Mouse (Mus musculus): ENCODE measurements at regions not wholly inside any gene's neighbourhood (a gene's known extent, or its start where the extent isn't known, plus 50 kb on each side); places are given as distances from the start of the nearest gene placed in this dataset.

- H3K4me1 ChIP-seq (ENCODE audit: control insufficient read depth, insufficient read depth, insufficient read length) = no peaks in the 10 kb centered on the region
- TF ChIP-seq CTCF (IDR thresholded peaks at IDR 0.05; ENCODE audit: extremely low read depth, insufficient read depth, insufficient read length, insufficient replicate concordance) (no peak), POLR2A (IDR thresholded peaks at IDR 0.05; ENCODE audit: low read depth, low read length) (no peak)
- no peaks in the 10 kb centered on the region for H3K36me3 ChIP-seq (ENCODE audit: control insufficient read depth, insufficient read depth, low read length)
- no peak overlapping the region for H3K4me3 ChIP-seq (ENCODE audit: extremely low read depth, insufficient read depth, insufficient read length)
- WGBS = 89% methylated on average over 5 of the region's 5 CpGs
- no peak for DNase-seq (ENCODE audit: low read depth in 1 of 2, low spot score in 2 of 2)
- no peaks in the 10 kb centered on the region for H3K27me3 ChIP-seq (ENCODE audit: control insufficient read depth, insufficient read depth, low read length)
- no peak overlapping the region for H3K27ac ChIP-seq (ENCODE audit: insufficient read depth, low read length)
Measured at GRCm38 (mm10) chr3:118491871-118492270, 70.1 kb upstream of the Dpyd start.

GRCm38 (mm10) chr3:118494611-118495010 lies 67.3 kb upstream of the Dpyd start:
- TF ChIP-seq CTCF (IDR thresholded peaks at IDR 0.05; ENCODE audit: extremely low read depth, insufficient read depth, insufficient read length, insufficient replicate concordance) (no peak), POLR2A (IDR thresholded peaks at IDR 0.05; ENCODE audit: low read depth, low read length) (no peak)
- Histone ChIP-seq H3K4me3 (ENCODE audit: extremely low read depth, insufficient read depth, insufficient read length) (no peak overlapping the region), H3K27ac (ENCODE audit: insufficient read depth, low read length) (no peak overlapping the region), H3K27me3 (ENCODE audit: control insufficient read depth, insufficient read depth, low read length) (no peaks in the 10 kb centered on the region), H3K36me3 (ENCODE audit: control insufficient read depth, insufficient read depth, low read length) (no peaks in the 10 kb centered on the region), H3K4me1 (ENCODE audit: control insufficient read depth, insufficient read depth, insufficient read length) (no peaks in the 10 kb centered on the region)
- WGBS = 89% methylated on average over 1 of the region's 1 CpGs
- no peak for DNase-seq (ENCODE audit: low read depth in 1 of 2, low spot score in 2 of 2)

- TF ChIP-seq POLR2A (IDR thresholded peaks at IDR 0.05; ENCODE audit: low read depth, low read length) = no peak
- TF ChIP-seq CTCF (IDR thresholded peaks at IDR 0.05; ENCODE audit: extremely low read depth, insufficient read depth, insufficient read length, insufficient replicate concordance) = no peak
- Histone ChIP-seq H3K4me1 (ENCODE audit: control insufficient read depth, insufficient read depth, insufficient read length) (no peaks in the 10 kb centered on the region), H3K27me3 (ENCODE audit: control insufficient read depth, insufficient read depth, low read length) (no peaks in the 10 kb centered on the region), H3K36me3 (ENCODE audit: control insufficient read depth, insufficient read depth, low read length) (no peaks in the 10 kb centered on the region), H3K27ac (ENCODE audit: insufficient read depth, low read length) (no peak overlapping the region), H3K4me3 (ENCODE audit: extremely low read depth, insufficient read depth, insufficient read length) (no peak overlapping the region)
- 50% methylated on average over 4 of the region's 4 CpGs for WGBS
- no peak for DNase-seq (ENCODE audit: low read depth in 1 of 2, low spot score in 2 of 2)
Measured at GRCm38 (mm10) chr3:118500234-118500633, 61.7 kb upstream of the Dpyd start.

- no peak for TF ChIP-seq CTCF (IDR thresholded peaks at IDR 0.05; ENCODE audit: extremely low read depth, insufficient read depth, insufficient read length, insufficient replicate concordance)
- TF ChIP-seq POLR2A (IDR thresholded peaks at IDR 0.05; ENCODE audit: low read depth, low read length) = no peak
- no peaks in the 10 kb centered on the region for H3K4me1 ChIP-seq (ENCODE audit: control insufficient read depth, insufficient read depth, insufficient read length)
- no peak overlapping the region for H3K27ac ChIP-seq (ENCODE audit: insufficient read depth, low read length)
- 48% methylated on average over 7 of the region's 7 CpGs for WGBS
- H3K36me3 ChIP-seq (ENCODE audit: control insufficient read depth, insufficient read depth, low read length) = no peaks in the 10 kb centered on the region
- H3K27me3 ChIP-seq (ENCODE audit: control insufficient read depth, insufficient read depth, low read length) = no peaks in the 10 kb centered on the region
- peak overlapping the region; percentile 7 for H3K4me3 ChIP-seq (ENCODE audit: extremely low read depth, insufficient read depth, insufficient read length)
- DNase-seq (ENCODE audit: low read depth in 1 of 2, low spot score in 2 of 2) = no peak
Measured at GRCm38 (mm10) chr3:118507582-118508237, 54.2 kb upstream of the Dpyd start.

- no peaks in the 10 kb centered on the region for H3K27me3 ChIP-seq (ENCODE audit: control insufficient read depth, insufficient read depth, low read length)
- no peaks in the 10 kb centered on the region for H3K4me1 ChIP-seq (ENCODE audit: control insufficient read depth, insufficient read depth, insufficient read length)
- 91% methylated on average over 4 of the region's 4 CpGs for WGBS
- no peak for TF ChIP-seq CTCF (IDR thresholded peaks at IDR 0.05; ENCODE audit: extremely low read depth, insufficient read depth, insufficient read length, insufficient replicate concordance)
- H3K4me3 ChIP-seq (ENCODE audit: extremely low read depth, insufficient read depth, insufficient read length) = no peak overlapping the region
- H3K36me3 ChIP-seq (ENCODE audit: control insufficient read depth, insufficient read depth, low read length) = no peaks in the 10 kb centered on the region
- no peak for DNase-seq (ENCODE audit: low read depth in 1 of 2, low spot score in 2 of 2)
- H3K27ac ChIP-seq (ENCODE audit: insufficient read depth, low read length) = no peak overlapping the region
Measured at GRCm38 (mm10) chr3:118510837-118511236, 51.1 kb upstream of the Dpyd start.

GRCm38 (mm10) chr3:118511969-118512368 lies 50.0 kb upstream of the Dpyd start:
- TF ChIP-seq POLR2A (IDR thresholded peaks at IDR 0.05; ENCODE audit: low read depth, low read length) = no peak
- TF ChIP-seq CTCF (IDR thresholded peaks at IDR 0.05; ENCODE audit: extremely low read depth, insufficient read depth, insufficient read length, insufficient replicate concordance) = no peak
- H3K36me3 ChIP-seq (ENCODE audit: control insufficient read depth, insufficient read depth, low read length) = no peaks in the 10 kb centered on the region
- DNase-seq (ENCODE audit: low read depth in 1 of 2, low spot score in 2 of 2) = no peak
- no peak overlapping the region for H3K4me3 ChIP-seq (ENCODE audit: extremely low read depth, insufficient read depth, insufficient read length)
- H3K27me3 ChIP-seq (ENCODE audit: control insufficient read depth, insufficient read depth, low read length) = no peaks in the 10 kb centered on the region
- H3K4me1 ChIP-seq (ENCODE audit: control insufficient read depth, insufficient read depth, insufficient read length) = no peaks in the 10 kb centered on the region
- H3K27ac ChIP-seq (ENCODE audit: insufficient read depth, low read length) = no peak overlapping the region
- 75% methylated on average over 7 of the region's 7 CpGs for WGBS
